Mouse (Mus musculus): ENCODE measurements around the gene Carmil1.

- TF ChIP-seq E2F4 (IDR thresholded peaks at IDR 0.05; ENCODE audit: insufficient read depth) = no peak
- TF ChIP-seq POLR2A (IDR thresholded peaks at IDR 0.05; ENCODE audit: insufficient read length, low read depth) = no peak
- TF ChIP-seq MYOD1 (IDR thresholded peaks at IDR 0.05; ENCODE audit: control insufficient read depth in 1 of 3, insufficient read length in 2 of 3, low read depth in 2 of 3) = no peak
- TF ChIP-seq MAX (IDR thresholded peaks at IDR 0.05; ENCODE audit: low read depth) = no peak
- no peak for TF ChIP-seq MYOG (IDR thresholded peaks at IDR 0.05; ENCODE audit: control insufficient read depth in 1 of 3, insufficient read depth in 1 of 3, insufficient read length in 2 of 3, low read depth in 2 of 3)
- no peak for TF ChIP-seq TCF12 (IDR thresholded peaks at IDR 0.05; ENCODE audit: insufficient read depth, poor library complexity, severe bottlenecking)
- no peak for TF ChIP-seq SRF (IDR thresholded peaks at IDR 0.05; ENCODE audit: control insufficient read depth, insufficient read length, low read depth)
Observed at GRCm38 (mm10) chr13:24223425-24224201, 57.0 kb downstream of the Carmil1 start.

Measured in myocyte (in vitro differentiated cells).